Mouse (Mus musculus) small intestine, adult 2 months (tissue): ENCODE measurements around the gene Synpo2. TPM values are rescaled to one million over a fixed set of nuclear protein-coding genes. Genes with fewer than 3 reads are reported as not detected.
A peak's percentile ranks its signal among the peaks of the same experiment; 100 is the strongest.

ENCODE experiments used
- H3K27ac ChIP-seq: fragments of 200-500 bp; 2 replicates; pipeline ENCODE4 v1.5.1; 2012; ENCODE audit warnings: low read depth, low read length, control low read depth, inconsistent platforms; ENCODE audit not compliant: insufficient read depth
- H3K27me3 ChIP-seq: fragments of 200-500 bp; 2 replicates; pipeline ENCODE4 v1.6.1; 2012; ENCODE audit warnings: mild to moderate bottlenecking, moderate library complexity, low read length, inconsistent platforms; ENCODE audit not compliant: control insufficient read depth, insufficient read depth
- H3K36me3 ChIP-seq: fragments of 200-500 bp; 2 replicates; pipeline ENCODE4 v1.6.1; 2012; ENCODE audit warnings: mild to moderate bottlenecking, low read length, control low read depth, inconsistent platforms; ENCODE audit not compliant: control insufficient read depth, insufficient read depth
- H3K4me1 ChIP-seq: fragments of 200-500 bp; 2 replicates; pipeline ENCODE4 v1.6.1; 2012; ENCODE audit warnings: low read length, inconsistent platforms, mixed read lengths; ENCODE audit not compliant: control insufficient read depth, insufficient read depth, insufficient read length
- H3K4me3 ChIP-seq: fragments of 200-500 bp; 2 replicates; pipeline ENCODE4 v1.5.1; 2012; ENCODE audit warnings: low read depth, mild to moderate bottlenecking, control low read depth, inconsistent platforms, low read length, moderate library complexity
- CTCF ChIP-seq: fragments of 200-500 bp; IDR thresholded peaks from 2 replicates; pipeline ENCODE4 v1.5.1; 2012; ENCODE audit warnings: low read depth, mild to moderate bottlenecking, control low read depth, inconsistent platforms, low read length, moderate library complexity, mixed read lengths; ENCODE audit not compliant: insufficient replicate concordance, insufficient read length; ENCODE audit errors: extremely low read depth
- POLR2A ChIP-seq: fragments of 200-500 bp; IDR thresholded peaks from 2 replicates; pipeline ENCODE4 v1.6.1; 2012; ENCODE audit warnings: low read depth, mild to moderate bottlenecking, control low read depth, inconsistent platforms, low read length, moderate library complexity
- WGBS: fragments of 180-500 bp; shearing (Covaris S2); methylation state at CpG from one replicate; pipeline ENCODE4 v1.1.7; 2018; 5-methylcytosine and 5-hydroxymethylcytosine counted together
- polyA plus RNA-seq: library from polyadenylated mRNA; depleted of rRNA; stranded (reverse); fragments of >200 nt; gene quantifications from 2 replicates; pipeline ENCODE4 v1.2.3, GENCODE M21; 2012

The Synpo2 gene
- polyA plus RNA-seq, 1 experiment, result 7.6 TPM

DNA sequence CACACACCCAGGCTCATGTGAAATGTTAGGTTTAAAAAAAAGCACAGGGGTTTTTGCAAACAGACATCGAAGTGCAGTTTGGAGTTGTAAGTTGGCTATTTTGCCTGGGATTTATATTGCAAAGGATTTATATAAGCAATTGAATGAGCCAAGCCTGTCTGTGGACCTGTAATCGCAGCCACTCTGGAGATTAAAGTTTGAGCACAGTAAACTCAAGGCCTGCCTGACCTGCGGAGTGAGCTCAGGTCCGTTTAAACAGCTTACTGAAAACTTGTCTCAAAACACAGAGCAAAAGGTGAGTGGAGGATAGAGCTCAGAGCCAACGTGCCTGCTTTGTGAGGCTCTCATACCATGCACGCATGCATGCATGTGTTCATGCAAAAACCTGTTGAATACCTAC lies 30.9 kb downstream of the Synpo2 start:
- TF ChIP-seq POLR2A (no peak), CTCF (no peak)
- WGBS, result 48% methylated on average over 6 of the region's 6 CpGs
- Histone ChIP-seq H3K27me3 (no peaks in the 10 kb centered on the region; the same call in 1 of the 2 replicates), H3K27ac (peak overlapping the region; percentile 61), H3K4me1 (peaks cover 2% of the 10 kb centered on the region; the same call in 1 of the 2 replicates), H3K4me3 (no peak overlapping the region), H3K36me3 (no peaks in the 10 kb centered on the region)

DNA sequence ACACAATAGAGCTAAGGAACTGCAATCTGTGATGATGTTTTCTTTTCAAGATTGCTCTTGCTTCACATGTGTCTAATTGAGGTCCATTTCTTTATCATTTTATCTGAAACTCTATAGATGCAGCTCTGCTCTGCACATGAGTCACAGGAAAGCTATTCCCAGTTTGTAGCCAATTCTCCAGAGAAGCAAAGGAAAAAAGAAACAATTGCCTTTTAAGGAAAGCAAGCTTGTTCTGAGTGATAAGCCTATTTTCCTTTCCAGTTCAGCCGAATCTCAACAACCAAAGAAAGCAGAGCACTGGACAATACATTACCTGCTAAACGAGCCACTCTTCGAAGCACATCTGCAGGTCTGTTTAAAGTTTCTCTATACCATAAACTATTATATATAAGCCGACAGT lies 31.3 kb downstream of the Synpo2 start:
- Histone ChIP-seq H3K27ac (peak overlapping the region; percentile 61; the same call in 1 of the 2 replicates), H3K4me3 (no peak overlapping the region), H3K36me3 (no peaks in the 10 kb centered on the region), H3K27me3 (no peaks in the 10 kb centered on the region; the same call in 1 of the 2 replicates), H3K4me1 (peaks cover 2% of the 10 kb centered on the region; the same call in 1 of the 2 replicates)
- TF ChIP-seq CTCF (no peak), POLR2A (no peak)
- WGBS, result 25% methylated on average over 4 of the region's 4 CpGs

DNA sequence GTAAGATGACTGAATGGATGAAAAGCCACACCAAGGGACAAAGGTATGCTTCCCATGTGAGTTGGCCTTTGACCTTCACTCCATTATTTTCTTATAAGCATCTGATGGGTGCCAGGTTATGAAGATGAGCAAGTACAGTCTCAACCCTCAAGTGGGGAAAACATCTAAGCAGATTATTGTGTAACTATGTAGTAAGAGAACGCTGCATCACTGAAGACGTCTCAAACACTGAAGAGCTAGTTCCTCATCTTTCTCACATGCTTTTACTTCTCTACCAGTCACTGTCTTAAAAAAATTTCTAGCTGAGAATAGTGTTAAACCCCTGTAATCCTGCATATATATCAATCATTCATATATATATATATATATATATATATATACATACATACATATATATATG lies 34.2 kb downstream of the Synpo2 start:
- H3K27me3 ChIP-seq, result no peaks in the 10 kb centered on the region
- H3K4me3 ChIP-seq, result no peak overlapping the region
- H3K36me3 ChIP-seq, result no peaks in the 10 kb centered on the region
- H3K27ac ChIP-seq, result no peak overlapping the region
- H3K4me1 ChIP-seq, result peaks cover 2% of the 10 kb centered on the region; the same call in 1 of the 2 replicates
- WGBS, result 66% methylated on average over 2 of the region's 2 CpGs
- TF ChIP-seq CTCF, result no peak
- TF ChIP-seq POLR2A, result no peak

DNA sequence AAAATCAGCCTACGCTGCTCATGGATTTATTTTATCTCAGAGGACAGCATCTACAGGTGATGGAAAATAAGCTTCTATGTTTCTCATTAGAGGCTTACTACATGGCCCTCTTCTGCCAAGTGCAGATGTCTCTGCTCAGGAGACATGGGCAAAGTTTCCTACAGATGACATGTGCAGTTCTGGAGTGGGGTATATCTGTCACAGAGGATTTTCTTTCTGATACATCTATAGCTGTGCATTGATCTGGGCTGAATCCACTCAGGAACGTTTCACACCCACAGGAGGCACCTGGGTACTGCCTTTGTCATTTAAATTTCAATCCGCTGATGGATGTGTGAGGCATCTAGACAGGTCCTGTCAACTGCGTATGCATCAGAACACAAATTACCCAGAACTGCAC lies 42.2 kb downstream of the Synpo2 start:
- Histone ChIP-seq H3K36me3 (no peaks in the 10 kb centered on the region), H3K4me3 (no peak overlapping the region), H3K27me3 (no peaks in the 10 kb centered on the region), H3K27ac (no peak overlapping the region), H3K4me1 (no peaks in the 10 kb centered on the region)
- WGBS, result 82% methylated on average over 4 of the region's 4 CpGs
- no peak for TF ChIP-seq POLR2A
- TF ChIP-seq CTCF, result no peak

- Histone ChIP-seq H3K27ac (no peak overlapping the region), H3K4me3 (no peak overlapping the region), H3K27me3 (no peaks in the 10 kb centered on the region), H3K36me3 (no peaks in the 10 kb centered on the region), H3K4me1 (no peaks in the 10 kb centered on the region)
- TF ChIP-seq CTCF (no peak), POLR2A (no peak)
These were observed 44.3 kb downstream of the Synpo2 start for GRCm38 (mm10) chr3:123191602-123192001.

- TF ChIP-seq CTCF, result no peak
- no peak for TF ChIP-seq POLR2A
- WGBS, result 54% methylated on average over 6 of the region's 6 CpGs
- Histone ChIP-seq H3K4me3 (no peak overlapping the region), H3K36me3 (no peaks in the 10 kb centered on the region), H3K27ac (no peak overlapping the region), H3K27me3 (no peaks in the 10 kb centered on the region), H3K4me1 (no peaks in the 10 kb centered on the region)
These were observed 45.6 kb downstream of the Synpo2 start for GRCm38 (mm10) chr3:123190329-123190728.

DNA sequence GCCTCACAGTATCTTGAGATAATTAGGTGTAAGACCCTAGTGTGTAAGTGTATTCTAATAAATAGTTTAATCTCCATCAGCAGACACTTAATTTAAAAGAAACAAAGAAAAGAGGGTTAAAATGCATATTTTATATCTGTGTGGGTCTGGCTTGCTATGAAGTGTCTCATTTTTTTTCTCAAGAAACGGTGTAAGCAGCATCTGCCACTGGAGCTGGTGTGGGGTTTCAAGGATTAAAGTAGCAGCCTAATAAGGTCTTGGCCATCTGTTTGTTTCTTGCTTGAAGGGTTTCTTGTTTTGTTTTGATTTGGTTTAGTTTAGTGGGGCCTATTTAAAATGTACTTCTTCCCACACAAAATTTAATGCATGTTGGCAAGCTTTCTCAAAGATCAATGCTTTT lies 46.1 kb downstream of the Synpo2 start:
- no peak overlapping the region for H3K27ac ChIP-seq
- H3K4me1 ChIP-seq, result 0 out of 2 replicates have a peak, but pooled peaks cover 2% of the 10 kb centered on the region
- no peaks in the 10 kb centered on the region for H3K36me3 ChIP-seq
- H3K27me3 ChIP-seq, result no peaks in the 10 kb centered on the region
- no peak overlapping the region for H3K4me3 ChIP-seq
- no peak for TF ChIP-seq CTCF
- TF ChIP-seq POLR2A, result no peak
- 68% methylated on average over 1 of the region's 1 CpGs for WGBS

DNA sequence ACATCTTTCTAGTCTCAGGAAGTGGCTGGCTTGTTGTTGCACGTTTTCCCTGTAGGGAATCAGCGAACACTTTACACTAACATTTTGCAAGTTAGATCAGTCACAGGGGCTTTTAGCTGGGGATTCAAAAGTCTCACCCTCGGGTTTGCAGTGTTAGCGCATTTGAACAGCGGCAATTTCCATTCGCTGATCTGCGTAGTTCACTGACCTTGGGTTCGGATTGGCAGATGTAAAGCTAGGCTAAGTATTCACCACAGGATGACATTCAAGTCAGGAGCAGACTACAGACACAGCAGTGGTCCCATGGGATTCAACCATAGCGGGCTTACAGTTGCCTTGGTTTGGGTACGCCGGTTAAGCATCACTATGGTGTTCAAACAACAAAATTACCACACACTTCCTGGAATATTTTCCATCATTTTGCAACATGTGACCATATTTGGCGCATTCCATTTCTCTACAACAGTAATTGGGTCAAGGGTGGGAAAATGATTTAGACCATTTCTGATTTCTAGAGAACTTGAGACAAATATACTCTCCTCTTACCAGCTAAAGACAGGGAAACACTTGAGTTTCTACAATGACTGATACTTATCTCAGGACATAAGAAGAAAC lies 47.2 kb downstream of the Synpo2 start:
- WGBS, result 85% methylated on average over 12 of the region's 12 CpGs

More for the DNA sequence above, 47.2 kb downstream of the Synpo2 start:
- Histone ChIP-seq H3K27me3 (no peaks in the 10 kb centered on the region), H3K4me3 (no peak overlapping the region), H3K27ac (0 out of 2 replicates have a peak overlapping the region, but pooled peaks have one; percentile 21), H3K4me1 (0 out of 2 replicates have a peak, but pooled peaks cover 2% of the 10 kb centered on the region), H3K36me3 (no peaks in the 10 kb centered on the region)
- no peak for TF ChIP-seq POLR2A
- no peak for TF ChIP-seq CTCF
